Mouse (Mus musculus): ENCODE data around the gene Tex2.
"Not testable (repeated sequence)": the region's sequence is repeated elsewhere in the genome, so short reads cannot be mapped to it uniquely, and the experiment has no call there.

The Tex2 gene

DNA sequence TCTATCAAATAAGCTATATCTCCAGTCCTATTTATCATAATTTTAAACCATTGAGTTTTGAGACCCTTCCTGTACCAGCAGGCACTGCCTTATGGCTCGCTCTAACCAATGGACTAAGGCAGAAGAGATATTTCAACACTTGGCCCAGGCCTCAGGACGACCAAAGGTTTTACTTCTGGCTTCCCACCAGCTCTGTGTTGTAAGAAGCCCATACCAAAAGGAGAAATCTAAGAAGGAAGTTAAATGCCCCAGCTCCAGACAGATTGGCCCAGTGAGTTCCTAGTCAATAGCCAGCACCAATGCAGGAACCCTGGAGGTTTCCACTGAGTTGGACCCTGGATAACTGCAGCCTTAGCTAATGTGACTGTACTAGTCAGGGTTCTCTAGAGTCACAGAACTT, 10.4 kb upstream of the Tex2 start:
- in situ Hi-C loops (cut with MboI, MseI) = no loop called here

GRCm38 (mm10) chr11:106622056-106622455, 8.8 kb upstream of the Tex2 start:
- in situ Hi-C loops (cut with MboI, MseI) = no loop called here

GRCm38 (mm10) chr11:106618768-106619167, 5.5 kb upstream of the Tex2 start:
- in situ Hi-C loops (cut with MboI, MseI) = not testable (repeated sequence)

- in situ Hi-C loops (cut with MboI, MseI) = no loop called here
Measured at GRCm38 (mm10) chr11:106617821-106618580, 4.8 kb upstream of the Tex2 start.

DNA sequence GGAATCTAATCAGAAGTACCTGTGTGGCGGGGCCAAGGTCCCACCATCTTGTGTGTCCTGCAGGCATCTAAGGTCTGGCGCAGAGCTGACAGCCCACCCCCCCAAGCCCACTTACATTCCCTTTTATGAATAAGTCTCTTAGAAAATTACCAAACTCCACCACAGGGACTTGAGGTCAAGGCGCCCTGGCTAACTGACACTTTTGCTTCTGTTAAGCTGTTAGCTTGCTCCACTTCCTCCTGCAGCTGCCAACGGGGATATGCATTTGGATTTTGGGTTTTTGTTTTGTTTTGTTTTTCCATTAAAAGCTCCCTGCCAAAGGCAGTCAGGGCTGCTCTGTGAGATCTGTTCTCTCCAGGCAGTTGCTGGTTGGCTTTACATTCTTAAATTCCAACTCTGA, 2.3 kb upstream of the Tex2 start:
- in situ Hi-C loops (cut with MboI, MseI) = no loop called here

DNA sequence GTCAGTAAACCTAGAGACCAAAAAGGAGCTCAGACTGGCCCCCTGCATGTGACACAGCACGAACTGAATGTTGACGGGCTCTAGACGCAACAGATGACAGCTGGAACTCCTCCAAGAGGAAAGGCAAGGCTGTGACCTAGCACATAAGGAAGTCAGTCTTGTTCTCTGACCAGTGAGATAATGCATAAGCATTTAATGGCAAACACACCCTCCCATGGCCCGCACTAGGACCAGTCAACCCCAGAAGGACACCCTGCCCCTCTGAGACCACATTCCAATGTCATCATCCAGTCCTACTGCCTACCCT, 1.1 kb upstream of the Tex2 start:
- in situ Hi-C loops (cut with MboI, MseI) = no loop called here

- in situ Hi-C loops (cut with MboI, MseI) = no loop called here
Measured at GRCm38 (mm10) chr11:106613638-106614338, 565 bp upstream of the Tex2 start.

GRCm38 (mm10) chr11:106612209-106612960, 838 bp downstream of the Tex2 start:
- in situ Hi-C loops (cut with MboI, MseI) = no loop called here

- in situ Hi-C loops (cut with MboI, MseI) = no loop called here
Measured at GRCm38 (mm10) chr11:106609731-106610130, 3.5 kb downstream of the Tex2 start.

GRCm38 (mm10) chr11:106607316-106607715, 5.9 kb downstream of the Tex2 start:
- in situ Hi-C loops (cut with MboI, MseI) = no loop called here

DNA sequence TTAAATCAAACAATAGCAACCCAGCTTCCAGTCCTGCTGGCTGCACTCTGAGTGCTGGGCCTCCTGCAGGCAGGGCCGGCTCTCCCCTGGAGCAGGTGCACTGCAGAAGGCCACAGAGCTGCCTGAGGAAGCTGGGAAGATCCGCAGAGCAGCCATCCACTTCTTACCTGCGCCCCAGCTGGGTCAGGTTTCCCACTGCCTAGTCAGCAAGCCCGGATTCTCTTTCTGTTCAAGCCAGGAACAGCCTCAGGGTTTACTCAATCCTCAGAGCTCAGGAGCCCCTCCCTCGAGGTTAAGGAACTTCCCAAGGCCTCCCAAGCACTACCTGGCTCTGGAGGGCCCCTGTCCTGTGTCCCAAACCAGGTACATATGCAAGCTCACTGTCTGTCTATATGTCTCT, 7.2 kb downstream of the Tex2 start:
- in situ Hi-C loops (cut with MboI, MseI) = no loop called here

DNA sequence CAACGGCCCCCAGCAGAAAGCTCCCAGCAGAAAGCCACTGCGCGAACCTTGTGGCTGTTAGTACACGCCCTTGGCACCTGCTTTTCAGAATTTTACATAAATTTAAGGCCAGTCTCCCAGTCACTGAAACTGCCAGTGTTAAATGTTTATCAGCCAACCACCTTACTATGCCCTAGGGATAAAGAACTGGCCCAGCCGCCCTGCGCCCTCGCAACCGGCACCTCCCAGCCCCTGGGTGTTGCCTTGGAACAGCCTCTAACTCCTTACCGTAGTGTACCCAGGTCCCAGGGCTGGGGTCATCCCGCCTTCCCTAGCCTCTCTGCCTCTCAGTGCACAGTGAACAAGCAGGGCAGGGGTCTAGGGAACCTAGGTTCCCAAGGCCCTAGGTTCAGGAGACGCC, 10.0 kb downstream of the Tex2 start:
- in situ Hi-C loops (cut with MboI, MseI) = no loop called here

- in situ Hi-C loops (cut with MboI, MseI) = no loop called here
Measured at GRCm38 (mm10) chr11:106600124-106600523, 13.1 kb downstream of the Tex2 start.

- in situ Hi-C loops (cut with MboI, MseI) = no loop called here
Measured at GRCm38 (mm10) chr11:106599345-106599744, 13.9 kb downstream of the Tex2 start.

DNA sequence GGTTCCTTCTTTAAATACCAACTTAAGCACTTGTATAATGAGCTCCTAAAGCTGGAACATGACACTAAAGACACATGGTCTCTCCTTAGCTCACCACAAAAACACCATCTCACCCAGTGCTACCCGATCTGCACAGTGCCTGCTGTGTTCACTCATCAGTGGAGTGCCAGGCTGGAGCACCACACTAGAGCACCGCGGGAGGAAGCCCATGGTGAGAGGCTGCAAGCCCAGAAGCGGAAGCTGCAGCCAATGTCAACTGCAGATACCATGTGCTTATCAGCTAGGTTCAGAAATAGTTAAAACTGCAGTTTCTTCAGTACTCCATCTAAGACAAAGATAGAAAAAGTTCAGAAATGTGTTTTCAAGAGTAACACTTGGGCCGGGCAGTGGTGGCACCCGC, 14.9 kb downstream of the Tex2 start:
- in situ Hi-C loops (cut with MboI, MseI) = no loop called here

- in situ Hi-C loops (cut with MboI, MseI) = no loop called here
Measured at GRCm38 (mm10) chr11:106597737-106598330, 15.4 kb downstream of the Tex2 start.

DNA sequence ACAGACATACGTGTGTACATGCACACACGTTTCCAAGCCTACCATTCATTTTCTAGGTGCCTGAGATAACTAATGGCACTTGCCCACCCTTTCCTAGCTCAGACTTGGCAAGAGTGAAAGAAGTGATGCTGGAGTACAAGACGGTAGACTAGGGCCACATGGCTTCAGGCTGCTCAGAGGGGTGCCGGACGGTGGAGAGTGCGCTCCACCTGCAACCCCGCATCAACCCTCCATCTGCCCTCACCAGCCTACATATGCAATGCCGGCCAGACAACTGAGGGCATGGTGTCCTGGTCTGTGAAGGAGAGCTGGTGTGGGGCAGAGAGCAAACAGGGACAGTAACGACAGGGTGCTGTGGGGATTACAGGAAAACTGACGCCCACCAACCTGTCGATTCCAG, 22.0 kb downstream of the Tex2 start:
- in situ Hi-C loops (cut with MboI, MseI) = no loop called here

- in situ Hi-C loops (cut with MboI, MseI) = no loop called here
Measured at GRCm38 (mm10) chr11:106590143-106590542, 23.1 kb downstream of the Tex2 start.

DNA sequence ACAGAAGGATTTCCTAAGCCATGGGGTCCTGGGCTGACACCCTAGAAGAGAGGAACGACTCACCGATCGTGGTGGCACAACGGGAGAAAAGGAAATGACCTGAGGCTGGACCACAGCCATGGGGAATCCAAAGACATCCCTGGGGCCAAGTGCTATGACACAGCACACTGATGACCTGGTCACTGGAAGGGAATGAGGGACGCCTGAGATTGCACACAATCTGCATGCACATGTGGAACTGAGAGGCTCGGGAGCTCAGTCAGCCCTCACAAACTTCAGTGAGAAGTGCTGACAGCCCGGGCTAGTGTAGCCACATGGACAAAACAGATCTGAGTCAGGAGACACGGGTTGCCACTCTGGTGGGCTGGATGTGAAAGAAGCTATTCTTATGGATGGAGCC, 24.4 kb downstream of the Tex2 start:
- in situ Hi-C loops (cut with MboI, MseI) = no loop called here

DNA sequence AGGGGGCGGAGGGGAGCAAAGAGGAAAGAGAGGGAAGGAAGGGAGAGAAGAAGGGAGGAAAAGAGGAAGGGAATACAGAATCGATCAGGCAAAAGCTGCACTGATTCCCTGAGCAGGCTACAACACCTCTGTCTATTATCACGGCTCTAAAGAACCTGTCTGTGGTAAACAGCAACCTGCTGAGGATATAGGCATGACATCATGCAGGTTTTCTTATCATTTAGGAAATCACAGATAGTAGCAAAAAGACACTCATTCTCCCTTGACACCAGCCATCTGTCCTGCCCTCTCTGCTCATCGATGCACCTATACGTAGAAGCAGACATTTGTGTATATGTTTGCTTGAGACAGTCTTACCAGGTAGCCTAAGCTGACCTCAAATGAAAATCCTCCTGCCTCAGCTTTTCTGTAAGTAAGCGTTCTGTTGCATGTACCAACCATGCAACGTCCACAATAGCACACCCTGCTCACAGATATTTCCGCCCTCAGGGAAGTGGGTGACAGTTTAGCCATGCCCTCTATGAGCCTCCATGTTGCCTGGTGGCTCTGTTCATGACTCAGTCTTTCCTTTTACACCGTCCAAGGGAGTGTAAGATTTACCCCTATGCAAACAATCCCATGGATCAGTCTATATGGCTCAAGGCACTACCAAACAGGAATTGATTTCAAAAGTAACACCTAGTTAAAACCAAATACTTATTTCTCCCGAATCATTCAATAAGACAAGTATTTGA, 25.3 kb downstream of the Tex2 start:
- in situ Hi-C loops (cut with MboI, MseI) = no loop called here

- in situ Hi-C loops (cut with MboI, MseI) = no loop called here
Measured at GRCm38 (mm10) chr11:106583801-106584200, 29.4 kb downstream of the Tex2 start.

GRCm38 (mm10) chr11:106581357-106581756, 31.9 kb downstream of the Tex2 start:
- in situ Hi-C loops (cut with MboI, MseI) = no loop called here

Measured in regulatory T cell (primary cell).